Mouse (Mus musculus) midbrain, embryonic 11.5 days (tissue): ENCODE results near the gene Me3. TPM values are rescaled to one million over a fixed set of nuclear protein-coding genes. Genes with fewer than 3 reads are reported as not detected.

Experiments used
- ATAC-seq: fragments of 200-750 bp; cut with Nextera tagmentation; 2 replicates; pipeline ENCODE4 v1.8.0; 2017; ENCODE audit warnings: moderate TSS enrichment, moderate library complexity; ENCODE audit not compliant: low FRiP score
- DNase-seq: peaks from one replicate; pipeline ENCODE4 v3.0.0; 2015; ENCODE audit warnings: low spot score; ENCODE audit errors: missing footprints
- H3K27ac ChIP-seq: fragments of 300-500 bp; sonication (generic); 2 replicates; pipeline ENCODE4 v1.5.1; 2014; ENCODE audit warnings: low read depth, low read length
- H3K27me3 ChIP-seq: fragments of 300-500 bp; sonication (generic); 2 replicates; pipeline ENCODE4 v1.6.1; 2014; ENCODE audit warnings: mild to moderate bottlenecking, low read length, moderate library complexity, mixed read lengths; ENCODE audit not compliant: control insufficient read depth, insufficient read depth
- H3K36me3 ChIP-seq: fragments of 300-500 bp; sonication (generic); 2 replicates; pipeline ENCODE4 v1.6.1; 2014; ENCODE audit warnings: mild to moderate bottlenecking, low read length, moderate library complexity, mixed read lengths; ENCODE audit not compliant: control insufficient read depth, insufficient read depth
- H3K4me1 ChIP-seq: fragments of 300-500 bp; sonication (generic); 2 replicates; pipeline ENCODE4 v1.6.1; 2014; ENCODE audit warnings: low read length; ENCODE audit not compliant: control insufficient read depth, insufficient read depth
- H3K4me2 ChIP-seq: fragments of 300-500 bp; sonication (generic); 2 replicates; pipeline ENCODE4 v1.6.1; 2014; ENCODE audit warnings: mild to moderate bottlenecking, moderate library complexity
- H3K4me3 ChIP-seq: fragments of 300-500 bp; sonication (generic); 2 replicates; pipeline ENCODE4 v1.5.1; 2014; ENCODE audit warnings: low read depth, low read length
- H3K9ac ChIP-seq: fragments of 300-500 bp; sonication (generic); 2 replicates; pipeline ENCODE4 v1.6.1; 2014; ENCODE audit warnings: low read length
- H3K9me3 ChIP-seq: fragments of 300-500 bp; sonication (generic); 2 replicates; pipeline ENCODE4 v1.6.1; 2016; ENCODE audit warnings: low read length; ENCODE audit not compliant: control insufficient read depth
- WGBS: fragments of 180-500 bp; shearing (Covaris S2); extraction: QIAGEN DNeasy Blood & Tissue Kit; methylation state at CpG from one replicate; pipeline ENCODE4 v1.1.7; 2014; 5-methylcytosine and 5-hydroxymethylcytosine counted together
- polyA plus RNA-seq: library from polyadenylated mRNA; unstranded; fragments of >200 nt; fragmentation: Nextera tagmentation; extraction: Ambion mirVana; gene quantifications from 2 replicates; pipeline ENCODE4 v1.2.1, GENCODE M21; 2014

Gene Me3
- polyA plus RNA-seq, 1 experiment from 2014 or later, result 0.86 TPM

DNA sequence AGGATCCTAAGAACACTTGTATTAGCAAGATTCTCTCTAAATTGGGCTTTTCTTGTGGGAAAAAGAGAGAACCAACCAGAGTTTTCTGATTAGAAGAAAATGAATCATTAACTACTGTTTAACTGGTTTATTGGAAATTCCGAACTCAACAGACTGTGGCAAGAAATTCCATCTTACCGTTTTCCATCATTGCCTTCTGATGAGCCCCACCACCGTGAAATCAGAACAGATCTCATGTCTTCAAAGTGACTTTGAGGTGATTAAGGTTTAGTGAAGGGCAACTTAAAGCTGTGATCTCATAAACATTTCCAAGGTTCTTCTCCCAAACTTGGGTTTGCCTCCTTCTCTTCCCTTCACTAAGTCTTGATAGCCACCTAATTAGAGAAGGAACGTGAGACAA, 8.9 kb upstream of the Me3 start:
- H3K9ac ChIP-seq, result no peak overlapping the region
- ATAC-seq (no peak), DNase-seq (no peak)
- peaks cover 12% of the 10 kb centered on the region; the same call in 1 of the 2 replicates for H3K4me1 ChIP-seq
- no peaks in the 10 kb centered on the region for H3K27me3 ChIP-seq
- no peak overlapping the region for H3K4me2 ChIP-seq
- H3K9me3 ChIP-seq, result no peaks in the 10 kb centered on the region
- no peak overlapping the region for H3K4me3 ChIP-seq
- no peaks in the 10 kb centered on the region for H3K36me3 ChIP-seq
- WGBS, result 87% methylated on average over 4 of the region's 4 CpGs
- H3K27ac ChIP-seq, result no peak overlapping the region

DNA sequence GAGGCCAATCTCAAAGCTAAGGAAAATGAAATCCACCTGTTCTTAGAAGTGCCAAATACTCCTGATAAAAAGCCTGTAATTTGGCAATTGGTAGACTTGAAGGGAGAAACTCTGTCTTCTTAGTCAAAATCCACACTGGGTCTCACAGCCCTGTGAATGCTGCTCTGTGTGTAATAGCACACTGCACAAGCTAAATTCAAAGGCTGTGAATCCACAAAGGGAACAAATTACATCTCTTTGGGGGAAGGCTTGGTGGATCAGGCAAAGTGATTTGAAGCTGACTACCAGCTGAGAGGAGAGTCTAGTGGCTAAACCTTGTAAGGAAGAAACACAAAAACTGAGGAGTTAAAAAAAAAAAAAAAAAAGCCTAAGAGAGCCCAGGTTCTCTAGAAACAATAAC, 4.8 kb upstream of the Me3 start:
- Histone ChIP-seq H3K4me1 (peaks cover 12% of the 10 kb centered on the region; the same call in 1 of the 2 replicates), H3K9me3 (no peaks in the 10 kb centered on the region), H3K27ac (0 out of 2 replicates have a peak overlapping the region, but pooled peaks have one; percentile 5), H3K9ac (no peak overlapping the region), H3K4me3 (no peak overlapping the region), H3K4me2 (no peak overlapping the region), H3K27me3 (no peaks in the 10 kb centered on the region), H3K36me3 (no peaks in the 10 kb centered on the region)
- no peak for ATAC-seq
- peak; percentile 89 for DNase-seq

DNA sequence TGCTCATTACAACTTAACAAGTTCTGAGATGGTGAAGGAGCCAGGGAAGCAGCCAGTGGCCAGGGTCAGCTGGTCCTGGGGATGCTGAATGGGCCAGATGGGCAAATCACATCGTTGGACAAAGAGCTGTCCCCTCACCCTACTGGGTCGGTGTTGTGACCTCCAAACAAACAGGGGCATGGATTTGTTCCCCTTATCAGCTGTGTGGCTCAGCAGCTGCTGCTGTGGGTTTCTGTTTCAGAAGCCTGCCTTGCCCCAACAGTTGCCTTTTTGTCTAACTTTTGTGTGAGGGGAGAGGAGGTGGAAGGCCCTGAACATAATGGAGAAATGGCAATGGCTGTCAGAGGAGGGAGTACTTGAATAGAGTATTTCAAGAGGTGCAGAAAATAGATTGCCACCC, 4.2 kb upstream of the Me3 start:
- WGBS, result 6% methylated on average over 2 of the region's 2 CpGs
- Histone ChIP-seq H3K27ac (0 out of 2 replicates have a peak overlapping the region, but pooled peaks have one; percentile 15), H3K9me3 (no peaks in the 10 kb centered on the region), H3K4me3 (no peak overlapping the region), H3K36me3 (no peaks in the 10 kb centered on the region), H3K4me2 (no peak overlapping the region), H3K9ac (no peak overlapping the region), H3K4me1 (peaks cover 12% of the 10 kb centered on the region; the same call in 1 of the 2 replicates), H3K27me3 (no peaks in the 10 kb centered on the region)
- ATAC-seq (peak; percentile 64), DNase-seq (peak; percentile 89)

DNA sequence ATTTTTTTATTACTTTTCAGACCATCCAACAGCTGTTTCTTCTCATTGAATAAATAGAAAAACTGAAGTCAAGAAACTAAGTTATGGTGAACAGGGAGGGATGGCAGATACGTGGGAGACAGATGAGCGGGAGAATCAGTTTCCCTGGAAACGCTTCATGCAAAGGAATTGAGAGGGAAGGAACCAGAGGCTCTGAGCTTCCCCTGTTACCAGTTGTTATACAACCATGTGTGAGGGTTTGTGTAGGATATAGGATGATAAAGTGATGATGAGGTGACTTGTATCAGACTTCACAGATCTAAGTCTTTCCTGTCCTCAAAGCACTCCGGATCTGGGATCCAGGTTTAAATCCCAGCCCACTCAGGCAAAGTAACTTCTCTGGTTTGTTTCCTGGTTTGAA, 3.2 kb upstream of the Me3 start:
- H3K4me1 ChIP-seq, result peaks cover 12% of the 10 kb centered on the region; the same call in 1 of the 2 replicates
- WGBS, result 52% methylated on average over 4 of the region's 4 CpGs
- H3K27ac ChIP-seq, result no peak overlapping the region

DNA sequence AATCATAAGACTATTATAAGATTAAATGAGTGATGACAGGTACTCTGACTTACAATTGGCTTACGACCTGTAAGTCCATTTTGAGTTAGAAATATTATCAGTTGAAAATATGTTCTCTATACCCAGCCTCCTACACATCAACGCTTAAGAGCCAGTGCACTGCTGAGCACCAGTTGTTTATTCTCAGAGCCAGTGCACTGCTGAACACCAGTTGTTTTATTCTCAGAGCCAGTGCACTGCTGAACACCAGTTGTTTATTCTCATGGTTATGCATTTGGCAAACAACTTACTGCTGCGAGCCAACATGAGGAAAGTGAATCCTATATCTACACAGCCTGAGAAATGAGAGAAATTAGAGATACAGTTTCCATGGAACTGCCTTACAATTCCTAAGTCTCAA, 2.3 kb upstream of the Me3 start:
- no peak overlapping the region for H3K4me3 ChIP-seq
- H3K9me3 ChIP-seq, result no peaks in the 10 kb centered on the region
- no peak overlapping the region for H3K4me2 ChIP-seq
- ATAC-seq (no peak), DNase-seq (no peak)
- WGBS, result 83% methylated on average over 3 of the region's 3 CpGs
- H3K27ac ChIP-seq, result no peak overlapping the region
- H3K36me3 ChIP-seq, result no peaks in the 10 kb centered on the region
- H3K27me3 ChIP-seq, result no peaks in the 10 kb centered on the region
- no peak overlapping the region for H3K9ac ChIP-seq
- peaks cover 12% of the 10 kb centered on the region; the same call in 1 of the 2 replicates for H3K4me1 ChIP-seq

More for the DNA sequence above, 3.2 kb upstream of the Me3 start:
- no peaks in the 10 kb centered on the region for H3K9me3 ChIP-seq
- no peak overlapping the region for H3K9ac ChIP-seq
- H3K4me2 ChIP-seq, result no peak overlapping the region
- H3K4me3 ChIP-seq, result no peak overlapping the region
- DNase-seq (no peak), ATAC-seq (no peak)
- no peaks in the 10 kb centered on the region for H3K27me3 ChIP-seq
- no peaks in the 10 kb centered on the region for H3K36me3 ChIP-seq

DNA sequence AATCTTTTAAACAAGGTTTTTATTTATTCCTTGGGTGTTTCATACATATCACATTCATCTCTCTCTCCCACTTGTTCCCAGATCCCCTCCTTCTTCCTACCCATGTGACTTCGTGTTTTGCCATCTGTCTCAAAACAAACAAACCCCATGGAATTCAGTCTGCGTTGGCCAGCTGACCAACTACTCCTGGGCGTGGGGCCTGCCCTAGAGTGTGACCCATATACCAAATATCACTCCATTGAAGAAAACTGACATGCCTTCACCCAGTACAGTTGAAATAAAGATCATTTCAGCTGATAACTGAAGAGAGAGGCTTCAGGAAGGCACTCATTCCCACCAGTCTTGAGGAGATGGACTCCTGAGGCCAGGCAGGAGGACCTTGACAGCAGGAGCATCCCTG, 1.4 kb upstream of the Me3 start:
- H3K36me3 ChIP-seq, result no peaks in the 10 kb centered on the region
- ATAC-seq, result no peak
- H3K9ac ChIP-seq, result no peak overlapping the region

DNA sequence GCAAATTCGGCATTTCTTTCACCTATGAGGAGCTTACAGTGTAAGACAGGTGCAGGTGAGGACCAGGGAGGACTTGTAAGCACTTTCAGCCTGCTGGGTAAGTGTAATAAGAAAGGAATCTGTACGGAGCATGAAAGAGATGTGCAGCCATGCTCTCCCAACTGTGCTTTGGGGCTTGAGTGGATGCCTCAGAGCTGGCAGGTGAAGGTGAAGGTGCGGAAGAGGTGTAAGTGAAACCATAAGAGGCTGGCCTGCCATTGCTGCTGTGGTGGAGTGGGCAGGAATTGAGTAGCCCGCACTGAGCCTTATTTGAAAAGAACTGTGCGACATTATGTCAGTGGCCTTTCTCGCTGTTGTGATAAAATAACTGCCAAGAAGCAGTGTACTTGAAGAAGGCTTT, 8.3 kb downstream of the Me3 start:
- no peak for ATAC-seq
- 92% methylated on average over 6 of the region's 6 CpGs for WGBS

More for the DNA sequence above, 1.4 kb upstream of the Me3 start:
- Histone ChIP-seq H3K27me3 (no peaks in the 10 kb centered on the region), H3K4me2 (no peak overlapping the region), H3K4me1 (peaks cover 12% of the 10 kb centered on the region; the same call in 1 of the 2 replicates), H3K9me3 (no peaks in the 10 kb centered on the region), H3K4me3 (no peak overlapping the region), H3K27ac (no peak overlapping the region)
- WGBS, result 69% methylated on average over 3 of the region's 3 CpGs
- no peak for DNase-seq

DNA sequence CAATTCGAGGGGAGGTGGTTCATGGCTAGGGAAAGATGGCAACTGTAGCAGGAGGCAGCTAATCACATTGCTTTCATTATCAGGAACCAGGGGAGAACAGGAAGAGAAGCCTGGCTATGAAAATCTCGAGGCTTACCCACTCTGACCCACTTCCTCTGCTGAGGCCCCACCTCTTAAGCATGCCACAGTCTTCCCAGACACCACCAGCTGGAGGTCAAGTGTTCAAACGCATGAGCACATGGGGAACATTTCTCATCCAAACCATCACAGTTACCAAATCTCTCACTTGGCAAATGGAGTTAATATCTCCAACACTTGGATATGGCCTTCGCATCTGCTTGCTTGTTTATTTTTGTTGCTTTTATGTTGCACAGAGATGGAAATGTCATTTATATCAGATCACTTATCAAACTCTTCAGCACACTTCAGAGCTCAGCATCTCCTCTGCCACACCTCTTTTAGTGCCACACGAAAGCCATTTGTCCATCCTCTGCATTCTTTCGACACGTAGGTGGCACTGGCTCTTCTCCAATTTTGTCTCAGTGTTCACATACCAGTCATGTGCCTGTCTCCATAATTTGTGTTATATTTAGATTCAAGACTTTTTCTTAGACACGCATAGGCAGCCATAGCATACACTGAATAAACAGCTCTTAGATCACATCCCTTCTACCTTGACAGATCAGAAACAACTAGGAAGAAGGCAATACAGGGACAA, 8.9 kb downstream of the Me3 start:
- H3K36me3 ChIP-seq, result no peaks in the 10 kb centered on the region
- 83% methylated on average over 8 of the region's 8 CpGs for WGBS
- no peak for DNase-seq
- H3K27me3 ChIP-seq, result no peaks in the 10 kb centered on the region
- no peak overlapping the region for H3K4me3 ChIP-seq
- ATAC-seq, result no peak
- no peak overlapping the region for H3K27ac ChIP-seq
- H3K9me3 ChIP-seq, result no peaks in the 10 kb centered on the region
- H3K9ac ChIP-seq, result no peak overlapping the region
- H3K4me2 ChIP-seq, result no peak overlapping the region
- no peaks in the 10 kb centered on the region for H3K4me1 ChIP-seq

More for the DNA sequence above, 8.3 kb downstream of the Me3 start:
- Histone ChIP-seq H3K4me3 (no peak overlapping the region), H3K27ac (no peak overlapping the region), H3K36me3 (no peaks in the 10 kb centered on the region), H3K4me1 (no peaks in the 10 kb centered on the region), H3K9me3 (no peaks in the 10 kb centered on the region), H3K9ac (no peak overlapping the region), H3K4me2 (no peak overlapping the region), H3K27me3 (no peaks in the 10 kb centered on the region)
- no peak for DNase-seq

DNA sequence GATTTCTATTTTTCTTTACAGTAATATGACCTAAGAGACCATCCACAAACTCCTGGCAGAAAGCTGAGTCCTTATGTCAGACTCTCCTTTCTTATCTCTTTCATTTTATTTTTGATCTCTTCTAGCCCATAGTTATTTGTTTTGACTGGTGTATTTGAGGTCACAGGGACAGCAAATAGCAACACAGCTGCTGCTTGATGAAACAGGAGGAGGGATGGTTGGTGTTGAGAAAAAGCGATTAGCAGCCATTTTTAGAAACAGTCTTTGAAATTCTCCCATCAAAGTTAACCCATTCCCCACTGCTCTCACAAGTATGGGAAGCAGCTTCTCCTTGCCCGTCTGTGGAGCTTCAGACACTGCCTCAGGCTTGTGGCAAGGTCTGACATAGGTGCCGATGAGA, 12.8 kb downstream of the Me3 start:
- no peak overlapping the region for H3K4me2 ChIP-seq
- DNase-seq (no peak), ATAC-seq (no peak)
- no peak overlapping the region for H3K27ac ChIP-seq
- 71% methylated on average over 3 of the region's 3 CpGs for WGBS
- no peaks in the 10 kb centered on the region for H3K27me3 ChIP-seq
- no peaks in the 10 kb centered on the region for H3K9me3 ChIP-seq
- H3K36me3 ChIP-seq, result no peaks in the 10 kb centered on the region
- H3K4me1 ChIP-seq, result no peaks in the 10 kb centered on the region
- no peak overlapping the region for H3K9ac ChIP-seq
- H3K4me3 ChIP-seq, result no peak overlapping the region
